Mouse (Mus musculus) forebrain, embryonic 12.5 days (tissue): ENCODE measurements at regions not wholly inside any gene's neighbourhood (a gene's known extent, or its start where the extent isn't known, plus 50 kb on each side); places are given as distances from the start of the nearest gene placed in this dataset.
A peak's percentile ranks its signal among the peaks of the same experiment; 100 is the strongest.

Experiments used
- ATAC-seq: fragments of 200-750 bp; cut with Nextera tagmentation; 2 replicates; pipeline ENCODE4 v1.8.0; 2017; ENCODE audit warnings: moderate TSS enrichment; ENCODE audit not compliant: low FRiP score
- H3K27ac ChIP-seq: fragments of 300-500 bp; sonication (generic); 2 replicates; pipeline ENCODE4 v1.5.1; 2016; ENCODE audit warnings: mild to moderate bottlenecking
- H3K27me3 ChIP-seq: fragments of 300-500 bp; sonication (generic); 2 replicates; pipeline ENCODE4 v1.6.1; 2016; ENCODE audit warnings: mild to moderate bottlenecking
- H3K36me3 ChIP-seq: fragments of 300-500 bp; sonication (generic); replicated peaks from 2 replicates; pipeline ENCODE4 v1.6.1; 2016; ENCODE audit warnings: mild to moderate bottlenecking
- H3K4me1 ChIP-seq: fragments of 300-500 bp; sonication (generic); 2 replicates; pipeline ENCODE4 v1.6.1; 2016
- H3K4me2 ChIP-seq: fragments of 300-500 bp; sonication (generic); 2 replicates; pipeline ENCODE4 v1.6.1; 2016; ENCODE audit warnings: mild to moderate bottlenecking, moderate library complexity
- H3K4me3 ChIP-seq: fragments of 300-500 bp; sonication (generic); replicated peaks from 2 replicates; pipeline ENCODE4 v1.5.1; 2016; ENCODE audit warnings: mild to moderate bottlenecking
- H3K9ac ChIP-seq: fragments of 300-500 bp; sonication (generic); 2 replicates; pipeline ENCODE4 v1.6.1; 2016; ENCODE audit warnings: mild to moderate bottlenecking
- H3K9me3 ChIP-seq: fragments of 300-500 bp; sonication (generic); 2 replicates; pipeline ENCODE4 v1.6.1; 2016
- WGBS: fragments of 180-500 bp; shearing (Covaris S2); methylation state at CpG from one replicate; pipeline ENCODE4 v1.1.7; 2016; 5-methylcytosine and 5-hydroxymethylcytosine counted together

- 75% methylated on average over 12 of the region's 12 CpGs for WGBS
Measured at GRCm38 (mm10) chr8:25439971-25440370, 615.8 kb upstream of the Adam5 start.

GRCm38 (mm10) chr8:25438021-25438620, 614.0 kb upstream of the Adam5 start:
- H3K27ac ChIP-seq, result no peak overlapping the region
- WGBS, result 78% methylated on average over 9 of the region's 9 CpGs
- H3K4me3 ChIP-seq, result no peak overlapping the region
- no peak overlapping the region for H3K4me2 ChIP-seq
- no peak overlapping the region for H3K9ac ChIP-seq
- no peak for ATAC-seq
- H3K36me3 ChIP-seq, result no peaks in the 10 kb centered on the region
- H3K4me1 ChIP-seq, result 0 out of 2 replicates have a peak, but pooled peaks cover 3% of the 10 kb centered on the region
- no peaks in the 10 kb centered on the region for H3K9me3 ChIP-seq
- peaks cover 15% of the 10 kb centered on the region for H3K27me3 ChIP-seq

More at GRCm38 (mm10) chr8:25439971-25440370, 615.8 kb upstream of the Adam5 start:
- ATAC-seq, result no peak
- H3K4me2 ChIP-seq, result no peak overlapping the region
- H3K27ac ChIP-seq, result 0 out of 2 replicates have a peak overlapping the region, but pooled peaks have one; percentile 36
- 0 out of 2 replicates have a peak, but pooled peaks cover 3% of the 10 kb centered on the region for H3K4me1 ChIP-seq
- no peaks in the 10 kb centered on the region for H3K9me3 ChIP-seq
- no peak overlapping the region for H3K4me3 ChIP-seq
- peaks cover 15% of the 10 kb centered on the region for H3K27me3 ChIP-seq
- no peaks in the 10 kb centered on the region for H3K36me3 ChIP-seq
- H3K9ac ChIP-seq, result no peak overlapping the region

GRCm38 (mm10) chr8:25437178-25437577, 613.0 kb upstream of the Adam5 start:
- Histone ChIP-seq H3K36me3 (no peaks in the 10 kb centered on the region), H3K27ac (no peak overlapping the region), H3K4me3 (no peak overlapping the region), H3K9ac (no peak overlapping the region), H3K9me3 (no peaks in the 10 kb centered on the region), H3K4me2 (no peak overlapping the region), H3K27me3 (peaks cover 15% of the 10 kb centered on the region), H3K4me1 (0 out of 2 replicates have a peak, but pooled peaks cover 3% of the 10 kb centered on the region)
- 25% methylated on average over 4 of the region's 4 CpGs for WGBS
- no peak for ATAC-seq

- Histone ChIP-seq H3K36me3 (no peaks in the 10 kb centered on the region), H3K27ac (no peak overlapping the region), H3K4me1 (peaks cover 17% of the 10 kb centered on the region), H3K27me3 (no peaks in the 10 kb centered on the region), H3K9me3 (peaks cover 5% of the 10 kb centered on the region; the same call in 1 of the 2 replicates), H3K9ac (no peak overlapping the region), H3K4me2 (no peak overlapping the region), H3K4me3 (no peak overlapping the region)
- no peak for ATAC-seq
- 21% methylated on average over 5 of the region's 5 CpGs for WGBS
Measured at GRCm38 (mm10) chr8:25430552-25430951, 606.4 kb upstream of the Adam5 start.

- no peak overlapping the region for H3K4me2 ChIP-seq
- H3K4me1 ChIP-seq, result peaks cover 17% of the 10 kb centered on the region
- no peak overlapping the region for H3K4me3 ChIP-seq
- peak; percentile 57; the same call in 1 of the 2 replicates for ATAC-seq
- no peaks in the 10 kb centered on the region for H3K27me3 ChIP-seq
- H3K27ac ChIP-seq, result 0 out of 2 replicates have a peak overlapping the region, but pooled peaks have one; percentile 0
- peaks cover 5% of the 10 kb centered on the region; the same call in 1 of the 2 replicates for H3K9me3 ChIP-seq
- 0 out of 2 replicates have a peak overlapping the region, but pooled peaks have one; percentile 9 for H3K9ac ChIP-seq
- WGBS, result 52% methylated on average over 19 of the region's 19 CpGs
- H3K36me3 ChIP-seq, result no peaks in the 10 kb centered on the region
Measured at GRCm38 (mm10) chr8:25429846-25430482, 605.8 kb upstream of the Adam5 start.

GRCm38 (mm10) chr8:25428761-25429160, 604.6 kb upstream of the Adam5 start:
- Histone ChIP-seq H3K9me3 (peaks cover 5% of the 10 kb centered on the region; the same call in 1 of the 2 replicates), H3K36me3 (no peaks in the 10 kb centered on the region), H3K4me1 (peaks cover 17% of the 10 kb centered on the region), H3K9ac (no peak overlapping the region), H3K27ac (no peak overlapping the region), H3K27me3 (no peaks in the 10 kb centered on the region), H3K4me2 (no peak overlapping the region), H3K4me3 (no peak overlapping the region)
- WGBS, result 87% methylated on average over 2 of the region's 2 CpGs
- no peak for ATAC-seq

GRCm38 (mm10) chr8:25426207-25426606, 602.0 kb upstream of the Adam5 start:
- Histone ChIP-seq H3K4me2 (no peak overlapping the region), H3K27ac (no peak overlapping the region), H3K4me1 (peaks cover 17% of the 10 kb centered on the region), H3K36me3 (no peaks in the 10 kb centered on the region), H3K27me3 (no peaks in the 10 kb centered on the region), H3K9me3 (no peaks in the 10 kb centered on the region), H3K4me3 (no peak overlapping the region), H3K9ac (no peak overlapping the region)
- WGBS, result 61% methylated on average over 1 of the region's 1 CpGs
- ATAC-seq, result no peak

GRCm38 (mm10) chr8:25421478-25421877, 597.3 kb upstream of the Adam5 start:
- Histone ChIP-seq H3K27ac (no peak overlapping the region), H3K4me1 (no peaks in the 10 kb centered on the region), H3K4me3 (no peak overlapping the region), H3K9me3 (no peaks in the 10 kb centered on the region), H3K4me2 (no peak overlapping the region), H3K9ac (no peak overlapping the region), H3K27me3 (no peaks in the 10 kb centered on the region), H3K36me3 (no peaks in the 10 kb centered on the region)
- ATAC-seq, result no peak
- 90% methylated on average over 6 of the region's 6 CpGs for WGBS

GRCm38 (mm10) chr8:25410536-25410935, 586.4 kb upstream of the Adam5 start:
- Histone ChIP-seq H3K27ac (no peak overlapping the region), H3K9me3 (no peaks in the 10 kb centered on the region), H3K36me3 (no peaks in the 10 kb centered on the region), H3K4me3 (no peak overlapping the region), H3K27me3 (no peaks in the 10 kb centered on the region), H3K4me1 (no peaks in the 10 kb centered on the region), H3K9ac (no peak overlapping the region), H3K4me2 (no peak overlapping the region)
- ATAC-seq, result no peak
- WGBS, result 97% methylated on average over 5 of the region's 5 CpGs

GRCm38 (mm10) chr8:25407862-25408261, 583.7 kb upstream of the Adam5 start:
- Histone ChIP-seq H3K27me3 (no peaks in the 10 kb centered on the region), H3K4me1 (no peaks in the 10 kb centered on the region), H3K27ac (no peak overlapping the region), H3K36me3 (no peaks in the 10 kb centered on the region), H3K9ac (no peak overlapping the region), H3K4me2 (no peak overlapping the region), H3K9me3 (no peaks in the 10 kb centered on the region), H3K4me3 (no peak overlapping the region)
- ATAC-seq, result no peak
- WGBS, result 86% methylated on average over 5 of the region's 5 CpGs

GRCm38 (mm10) chr8:25392766-25393166, 568.6 kb upstream of the Adam5 start:
- Histone ChIP-seq H3K4me2 (peak overlapping the region; percentile 27), H3K4me1 (peaks cover 48% of the 10 kb centered on the region), H3K27me3 (peaks cover 19% of the 10 kb centered on the region), H3K4me3 (no peak overlapping the region), H3K9ac (no peak overlapping the region), H3K27ac (peak overlapping the region; percentile 76), H3K36me3 (no peaks in the 10 kb centered on the region), H3K9me3 (no peaks in the 10 kb centered on the region)
- peak; percentile 66; the same call in 1 of the 2 replicates for ATAC-seq
- 4% methylated on average over 6 of the region's 6 CpGs for whole genome bisulfite sequencing

- peaks cover 15% of the 10 kb centered on the region for H3K27me3 ChIP-seq
- no peak overlapping the region for H3K4me2 ChIP-seq
- H3K4me3 ChIP-seq, result no peak overlapping the region
- WGBS, result 53% methylated on average over 8 of the region's 10 CpGs
- peak; percentile 51 for ATAC-seq
- H3K36me3 ChIP-seq, result no peaks in the 10 kb centered on the region
- no peak overlapping the region; the same call in 1 of the 2 replicates for H3K9ac ChIP-seq
- H3K9me3 ChIP-seq, result no peaks in the 10 kb centered on the region
- H3K27ac ChIP-seq, result 0 out of 2 replicates have a peak overlapping the region, but pooled peaks have one; percentile 46
- H3K4me1 ChIP-seq, result peaks cover 48% of the 10 kb centered on the region
Measured at GRCm38 (mm10) chr8:25389947-25390346, 565.8 kb upstream of the Adam5 start.
